Mouse (Mus musculus) midbrain, embryonic 11.5 days (tissue): Measurements from ENCODE around the gene Trem3. TPM values are rescaled to one million over a fixed set of nuclear protein-coding genes. Genes with fewer than 3 reads are reported as not detected.

Source experiments
- ATAC-seq: fragments of 200-750 bp; cut with Nextera tagmentation; 2 replicates; pipeline ENCODE4 v1.8.0; 2017; ENCODE audit warnings: moderate TSS enrichment, moderate library complexity; ENCODE audit not compliant: low FRiP score
- DNase-seq: peaks from one replicate; pipeline ENCODE4 v3.0.0; 2015; ENCODE audit warnings: low spot score; ENCODE audit errors: missing footprints
- H3K27ac ChIP-seq: fragments of 300-500 bp; sonication (generic); 2 replicates; pipeline ENCODE4 v1.5.1; 2014; ENCODE audit warnings: low read depth, low read length
- H3K27me3 ChIP-seq: fragments of 300-500 bp; sonication (generic); 2 replicates; pipeline ENCODE4 v1.6.1; 2014; ENCODE audit warnings: mild to moderate bottlenecking, low read length, moderate library complexity, mixed read lengths; ENCODE audit not compliant: control insufficient read depth, insufficient read depth
- H3K36me3 ChIP-seq: fragments of 300-500 bp; sonication (generic); 2 replicates; pipeline ENCODE4 v1.6.1; 2014; ENCODE audit warnings: mild to moderate bottlenecking, low read length, moderate library complexity, mixed read lengths; ENCODE audit not compliant: control insufficient read depth, insufficient read depth
- H3K4me1 ChIP-seq: fragments of 300-500 bp; sonication (generic); 2 replicates; pipeline ENCODE4 v1.6.1; 2014; ENCODE audit warnings: low read length; ENCODE audit not compliant: control insufficient read depth, insufficient read depth
- H3K4me2 ChIP-seq: fragments of 300-500 bp; sonication (generic); 2 replicates; pipeline ENCODE4 v1.6.1; 2014; ENCODE audit warnings: mild to moderate bottlenecking, moderate library complexity
- H3K4me3 ChIP-seq: fragments of 300-500 bp; sonication (generic); 2 replicates; pipeline ENCODE4 v1.5.1; 2014; ENCODE audit warnings: low read depth, low read length
- H3K9ac ChIP-seq: fragments of 300-500 bp; sonication (generic); 2 replicates; pipeline ENCODE4 v1.6.1; 2014; ENCODE audit warnings: low read length
- H3K9me3 ChIP-seq: fragments of 300-500 bp; sonication (generic); 2 replicates; pipeline ENCODE4 v1.6.1; 2016; ENCODE audit warnings: low read length; ENCODE audit not compliant: control insufficient read depth
- WGBS: fragments of 180-500 bp; shearing (Covaris S2); extraction: QIAGEN DNeasy Blood & Tissue Kit; methylation state at CpG from one replicate; pipeline ENCODE4 v1.1.7; 2014; 5-methylcytosine and 5-hydroxymethylcytosine counted together
- polyA plus RNA-seq: library from polyadenylated mRNA; unstranded; fragments of >200 nt; fragmentation: Nextera tagmentation; extraction: Ambion mirVana; gene quantifications from 2 replicates; pipeline ENCODE4 v1.2.1, GENCODE M21; 2014

Gene Trem3
- polyA plus RNA-seq, 1 experiment from 2014 or later, result not detected

GRCm38 (mm10) chr17:48266138-48266537 is 18.6 kb downstream of the Trem3 start:
- Histone ChIP-seq H3K4me2 (no peak overlapping the region), H3K27me3 (no peaks in the 10 kb centered on the region), H3K36me3 (no peaks in the 10 kb centered on the region), H3K9ac (no peak overlapping the region), H3K9me3 (no peaks in the 10 kb centered on the region), H3K27ac (no peak overlapping the region), H3K4me1 (no peaks in the 10 kb centered on the region), H3K4me3 (no peak overlapping the region)
- ATAC-seq (no peak), DNase-seq (peak; percentile 82)
- WGBS, result 24% methylated on average over 2 of the region's 2 CpGs

- H3K4me2 ChIP-seq, result no peak overlapping the region
- no peak for ATAC-seq
- no peak overlapping the region for H3K27ac ChIP-seq
- H3K9ac ChIP-seq, result no peak overlapping the region
- H3K9me3 ChIP-seq, result no peaks in the 10 kb centered on the region
- no peak overlapping the region for H3K4me3 ChIP-seq
- no peaks in the 10 kb centered on the region for H3K36me3 ChIP-seq
- H3K4me1 ChIP-seq, result no peaks in the 10 kb centered on the region
- no peaks in the 10 kb centered on the region for H3K27me3 ChIP-seq
- peak; percentile 76 for DNase-seq
- 40% methylated on average over 2 of the region's 2 CpGs for WGBS
Measured at GRCm38 (mm10) chr17:48266610-48267304, 19.2 kb downstream of the Trem3 start.

- no peak for ATAC-seq
Measured at GRCm38 (mm10) chr17:48267591-48267990, 20.0 kb downstream of the Trem3 start.

GRCm38 (mm10) chr17:48268276-48268675 is 20.7 kb downstream of the Trem3 start:
- no peaks in the 10 kb centered on the region for H3K27me3 ChIP-seq
- H3K9ac ChIP-seq, result no peak overlapping the region
- no peak overlapping the region for H3K4me2 ChIP-seq
- no peak overlapping the region for H3K27ac ChIP-seq
- no peaks in the 10 kb centered on the region for H3K36me3 ChIP-seq
- H3K4me3 ChIP-seq, result no peak overlapping the region
- DNase-seq (peak; percentile 6), ATAC-seq (no peak)
- no peaks in the 10 kb centered on the region for H3K4me1 ChIP-seq
- H3K9me3 ChIP-seq, result no peaks in the 10 kb centered on the region

More at GRCm38 (mm10) chr17:48267591-48267990, 20.0 kb downstream of the Trem3 start:
- no peaks in the 10 kb centered on the region for H3K27me3 ChIP-seq
- no peak overlapping the region for H3K27ac ChIP-seq
- no peak overlapping the region for H3K4me3 ChIP-seq
- no peaks in the 10 kb centered on the region for H3K4me1 ChIP-seq
- H3K4me2 ChIP-seq, result no peak overlapping the region
- no peak overlapping the region for H3K9ac ChIP-seq
- 89% methylated on average over 1 of the region's 1 CpGs for WGBS
- H3K36me3 ChIP-seq, result no peaks in the 10 kb centered on the region
- peak; percentile 10 for DNase-seq
- no peaks in the 10 kb centered on the region for H3K9me3 ChIP-seq

DNA sequence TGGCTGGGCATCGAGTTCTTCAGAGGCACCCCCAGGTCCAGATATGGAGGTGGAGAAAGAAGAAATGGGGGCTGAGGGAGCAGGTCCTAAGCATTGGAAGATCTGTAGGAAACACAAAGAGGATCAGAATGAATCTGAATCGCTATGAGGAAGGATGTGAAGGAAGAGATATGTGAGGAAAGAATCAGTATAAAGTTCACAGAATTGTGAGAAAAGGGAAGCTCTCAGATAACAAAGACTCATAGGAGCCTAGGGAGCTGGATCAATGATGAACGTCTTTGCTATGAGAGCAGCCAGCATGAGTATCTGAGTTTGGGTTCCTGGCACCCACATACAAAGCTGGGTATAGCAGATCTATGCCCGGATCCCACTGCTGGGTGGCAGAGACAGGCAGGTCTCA is 22.3 kb downstream of the Trem3 start:
- Histone ChIP-seq H3K9ac (no peak overlapping the region), H3K27ac (no peak overlapping the region), H3K9me3 (no peaks in the 10 kb centered on the region), H3K4me2 (no peak overlapping the region), H3K4me1 (no peaks in the 10 kb centered on the region), H3K27me3 (no peaks in the 10 kb centered on the region), H3K36me3 (no peaks in the 10 kb centered on the region), H3K4me3 (no peak overlapping the region)
- ATAC-seq (no peak), DNase-seq (no peak)
- WGBS, result 70% methylated on average over 4 of the region's 4 CpGs

GRCm38 (mm10) chr17:48272158-48272557 is 24.6 kb downstream of the Trem3 start:
- no peak overlapping the region for H3K9ac ChIP-seq
- H3K36me3 ChIP-seq, result no peaks in the 10 kb centered on the region
- DNase-seq, result peak; percentile 84
- 79% methylated on average over 5 of the region's 5 CpGs for WGBS
- no peaks in the 10 kb centered on the region for H3K9me3 ChIP-seq
- ATAC-seq, result no peak
- H3K4me3 ChIP-seq, result no peak overlapping the region
- no peak overlapping the region for H3K4me2 ChIP-seq
- H3K27ac ChIP-seq, result no peak overlapping the region
- H3K4me1 ChIP-seq, result no peaks in the 10 kb centered on the region
- no peaks in the 10 kb centered on the region for H3K27me3 ChIP-seq

DNA sequence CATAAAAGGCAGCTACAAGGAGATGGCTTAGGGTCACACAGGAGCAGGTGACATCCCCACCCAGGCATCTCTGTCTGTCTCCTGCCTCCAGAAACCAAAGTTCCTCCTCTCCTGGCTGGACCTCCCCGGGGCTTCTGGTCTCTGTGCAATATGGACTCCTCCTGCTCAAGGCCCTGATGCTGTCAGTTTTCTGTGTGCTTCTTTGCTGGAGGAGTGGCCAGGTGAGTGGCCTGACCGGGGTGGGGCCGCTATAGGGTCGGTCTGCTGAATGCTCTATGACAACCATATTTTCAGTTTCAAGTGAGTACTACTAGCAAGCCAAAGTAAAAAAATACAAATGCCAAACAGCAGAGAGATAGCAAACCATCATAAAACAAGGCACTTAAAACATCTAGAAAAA is 25.0 kb downstream of the Trem3 start:
- ATAC-seq, result no peak
- Histone ChIP-seq H3K4me3 (no peak overlapping the region), H3K36me3 (no peaks in the 10 kb centered on the region), H3K4me1 (no peaks in the 10 kb centered on the region), H3K27ac (no peak overlapping the region), H3K4me2 (no peak overlapping the region), H3K27me3 (no peaks in the 10 kb centered on the region), H3K9ac (no peak overlapping the region), H3K9me3 (no peaks in the 10 kb centered on the region)
- DNase-seq, result peak; percentile 10
- 91% methylated on average over 4 of the region's 4 CpGs for WGBS

DNA sequence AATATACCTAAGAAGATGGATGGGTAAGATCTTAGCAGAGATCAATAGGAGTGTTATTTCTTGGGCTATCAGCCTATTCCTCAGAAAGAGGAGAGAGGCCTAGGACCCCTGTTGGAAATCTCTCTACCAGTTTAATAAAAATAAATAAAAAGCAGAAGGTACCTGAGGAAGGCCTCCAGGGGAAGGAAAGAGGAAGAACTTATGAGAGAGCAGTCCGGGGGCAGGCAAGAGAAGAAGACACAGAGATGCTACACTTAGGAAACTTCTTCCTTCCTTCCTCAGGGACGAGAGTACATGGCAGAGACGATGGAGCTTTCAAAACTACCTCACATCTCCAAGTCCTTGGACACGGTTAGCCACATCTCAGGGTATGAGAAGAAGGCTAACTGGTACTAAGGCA is 26.5 kb downstream of the Trem3 start:
- DNase-seq, result no peak
- 78% methylated on average over 4 of the region's 4 CpGs for WGBS
- H3K27me3 ChIP-seq, result no peaks in the 10 kb centered on the region
- no peak overlapping the region for H3K4me3 ChIP-seq
- H3K9me3 ChIP-seq, result no peaks in the 10 kb centered on the region
- no peak overlapping the region for H3K9ac ChIP-seq
- H3K4me2 ChIP-seq, result no peak overlapping the region
- H3K4me1 ChIP-seq, result no peaks in the 10 kb centered on the region
- no peak for ATAC-seq
- H3K36me3 ChIP-seq, result no peaks in the 10 kb centered on the region
- no peak overlapping the region for H3K27ac ChIP-seq

DNA sequence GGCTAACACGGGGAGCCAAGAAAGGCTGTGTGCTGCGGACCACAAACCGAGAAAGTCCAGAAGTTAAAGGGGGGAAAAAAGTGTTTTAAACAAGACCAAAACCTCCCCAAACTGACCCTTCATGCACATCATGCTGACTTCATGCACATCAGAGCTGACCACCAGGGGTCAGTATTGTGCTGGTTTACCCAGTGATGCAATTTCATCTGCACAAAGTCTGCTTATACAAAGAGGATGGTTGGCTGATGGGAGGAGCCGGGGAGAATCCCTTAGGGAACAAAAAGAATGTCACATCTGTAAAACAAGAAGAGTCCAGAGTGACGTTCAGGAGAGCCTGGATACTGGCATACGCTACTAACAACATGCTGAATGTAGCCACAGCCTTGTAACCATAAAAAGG is 27.3 kb downstream of the Trem3 start:
- no peaks in the 10 kb centered on the region for H3K4me1 ChIP-seq
- H3K4me2 ChIP-seq, result no peak overlapping the region
- 32% methylated on average over 6 of the region's 6 CpGs for WGBS
- H3K27me3 ChIP-seq, result no peaks in the 10 kb centered on the region
- no peaks in the 10 kb centered on the region for H3K9me3 ChIP-seq
- DNase-seq (peak; percentile 93), ATAC-seq (peak; percentile 38; the same call in 1 of the 2 replicates)
- H3K9ac ChIP-seq, result no peak overlapping the region
- no peaks in the 10 kb centered on the region for H3K36me3 ChIP-seq
- no peak overlapping the region for H3K4me3 ChIP-seq
- no peak overlapping the region for H3K27ac ChIP-seq
